Mouse (Mus musculus) heart, adult 11 months (tissue): ENCODE measurements around the gene Uggt1.

Experiments used
- DNase-seq: peaks from one replicate; pipeline ENCODE4 v3.0.0; 2022

Gene Uggt1

DNA sequence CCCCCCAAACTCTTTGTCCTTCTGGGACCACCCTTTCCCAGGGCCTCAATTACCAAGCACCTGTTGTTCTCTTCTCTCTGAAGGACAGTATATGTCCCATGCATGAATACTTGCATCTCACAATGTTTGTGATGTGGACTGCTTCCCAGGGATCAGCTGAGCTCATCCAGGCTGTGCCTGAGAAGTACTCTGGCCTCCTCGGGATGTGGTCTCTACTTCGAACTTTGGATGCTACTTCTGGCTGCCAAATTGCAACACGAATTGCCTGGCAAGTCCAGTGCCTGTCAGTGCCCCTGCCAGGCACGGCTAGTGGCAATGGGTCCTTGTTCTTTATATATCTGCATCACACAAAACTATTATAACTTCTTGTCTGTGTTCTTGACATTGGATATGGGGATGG, 134.5 kb downstream of the Uggt1 start:
- DNase-seq = peak; percentile 58

DNA sequence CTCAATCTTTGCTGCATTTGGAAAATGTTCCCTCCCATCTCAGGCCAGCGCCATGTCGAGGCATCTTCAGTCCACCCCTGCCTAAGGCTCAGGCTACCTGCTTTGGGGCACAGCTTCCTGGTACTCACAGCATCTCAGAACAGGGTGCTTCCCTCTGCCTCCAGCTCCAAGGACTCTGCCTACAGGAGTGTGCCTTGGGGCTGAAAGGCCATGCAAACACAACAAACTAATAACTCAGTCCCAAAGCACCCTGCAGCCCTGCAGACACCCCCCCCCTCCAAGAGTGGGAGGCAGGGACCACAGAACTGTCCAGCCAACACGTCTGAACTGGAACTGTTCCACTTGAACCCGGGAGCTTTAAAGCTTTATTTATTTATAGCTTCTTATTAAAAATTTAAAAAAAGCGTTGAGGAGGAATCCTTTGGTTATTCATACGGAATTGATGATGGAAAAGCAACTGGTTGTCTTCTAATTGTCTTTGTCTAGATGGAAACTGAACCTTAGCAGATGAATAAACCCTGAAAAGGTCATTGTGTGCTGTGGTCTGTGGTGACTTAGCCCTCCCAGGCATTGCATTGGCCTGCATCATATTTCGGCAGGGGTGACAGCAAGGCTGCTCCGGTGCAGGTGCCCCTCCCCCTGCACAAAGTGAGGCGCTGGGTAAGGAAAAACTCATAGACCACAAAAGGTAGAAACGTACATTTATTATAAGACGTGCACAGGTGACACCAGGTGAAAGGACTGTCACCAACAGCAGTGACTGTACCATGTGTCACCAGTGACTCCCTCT, 138.4 kb downstream of the Uggt1 start:
- DNase-seq = no peak

- DNase-seq = no peak
Observed at GRCm38 (mm10) chr1:36100371-36100770, 144.1 kb downstream of the Uggt1 start.

- DNase-seq = no peak
Observed at GRCm38 (mm10) chr1:36098432-36098831, 146.1 kb downstream of the Uggt1 start.

- peak; percentile 90 for DNase-seq
Observed at GRCm38 (mm10) chr1:36095423-36096272, 148.9 kb downstream of the Uggt1 start.

DNA sequence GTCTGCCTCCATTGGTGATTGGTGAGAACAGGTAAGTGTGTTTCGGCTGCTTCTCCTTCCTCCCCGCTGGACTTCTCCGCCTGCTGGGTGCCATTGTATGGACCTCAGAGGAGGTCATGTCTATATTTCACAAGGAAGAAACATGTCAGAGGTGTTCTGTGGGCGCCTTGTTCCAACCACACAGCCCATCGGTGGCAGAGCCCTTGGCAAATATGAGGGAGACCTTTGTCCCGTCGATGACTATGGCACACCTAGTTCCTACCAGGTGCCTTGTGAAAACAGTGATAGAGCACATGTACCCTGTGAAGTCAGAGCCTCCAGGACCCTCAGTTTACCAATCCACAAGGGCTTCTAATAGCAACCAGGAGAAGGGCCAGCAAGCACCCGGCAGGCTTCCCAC, 150.8 kb downstream of the Uggt1 start:
- DNase-seq = no peak

DNA sequence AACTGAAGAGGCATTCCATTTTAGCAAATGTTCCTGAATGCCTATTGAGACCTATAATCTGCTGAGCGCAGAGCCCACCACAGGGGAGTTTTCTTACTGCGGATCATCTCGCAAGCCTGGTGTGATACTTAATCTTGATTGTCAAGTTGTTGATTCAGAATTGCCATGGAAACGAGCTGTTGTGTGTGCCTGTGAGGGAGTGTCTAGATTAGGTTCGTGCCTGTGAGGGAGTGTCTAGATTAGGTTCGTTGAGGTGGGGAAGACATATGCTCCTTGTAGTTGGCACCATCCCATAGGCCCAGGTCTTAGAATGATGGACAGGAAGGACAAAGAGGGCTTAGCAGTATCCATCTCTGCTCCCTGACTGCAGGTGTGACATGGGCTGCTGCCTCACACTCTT, 153.3 kb downstream of the Uggt1 start:
- DNase-seq = no peak

- no peak for DNase-seq
Observed at GRCm38 (mm10) chr1:36090722-36091110, 153.8 kb downstream of the Uggt1 start.
